In the genomic region with DNA sequence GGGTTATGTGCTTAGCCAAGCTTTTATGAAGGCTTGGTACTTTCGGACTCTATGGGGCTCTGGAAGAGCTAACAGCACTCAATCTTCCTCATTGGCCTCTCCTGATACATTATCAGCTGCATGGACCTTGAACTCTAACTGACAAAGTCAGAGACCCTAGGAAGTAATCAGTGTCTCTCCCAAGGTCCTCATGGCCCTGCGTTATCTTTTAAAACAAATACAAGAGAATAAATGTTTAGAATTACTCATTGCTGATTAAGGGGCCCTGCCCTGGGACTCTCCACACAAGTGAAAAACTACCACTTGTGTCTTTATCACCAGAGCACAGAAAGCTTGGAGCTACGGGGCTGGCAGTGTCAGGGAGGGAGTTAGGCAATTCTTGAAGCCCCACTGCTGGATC, we compare ENCODE assay signal across 21 mouse cellular contexts. TPM values are rescaled to one million over a fixed set of nuclear protein-coding genes. Genes with fewer than 3 reads are reported as not detected.
DNase-seq lines count a peak whose midpoint lies in the region; ATAC-seq and TF ChIP-seq lines count a peak whose summit lies in the region.
"Had no signal": no experiment of that assay in that cellular context is flagged by ENCODE, and none has a peak within 500 bp of the region (broad histone marks: within the 10 kb centered on the region; RNA-seq: fewer than 3 reads in every experiment).

No protein-coding gene starts in this region.

- 0 out of 2 replicates have a peak, but pooled peaks have one; percentile 13 for ATAC-seq in lung, postnatal 0 days
- peak; percentile 93 for ATAC-seq in intestine, embryonic 16.5 days
- ATAC-seq in liver, postnatal 0 days = peak; percentile 31; the same call in 1 of the 2 replicates
- ATAC-seq in forebrain, embryonic 11.5 days (replicated peaks; ENCODE audit: low FRiP score) = no peak
- ATAC-seq: midbrain, embryonic 15.5 days; Patski had no signal

- no peak overlapping the region; the same call in 1 of the 2 replicates for H3K27ac ChIP-seq in lung, postnatal 0 days (ENCODE audit: low read length)
- H3K27ac ChIP-seq in intestine, embryonic 16.5 days (ENCODE audit: low read length) = peak overlapping the region; percentile 65
- H3K27ac ChIP-seq in liver, postnatal 0 days (ENCODE audit: low read depth) = no peak overlapping the region
- H3K27ac ChIP-seq in gastrocnemius, adult 2 months = no peak overlapping the region
- no peak overlapping the region for H3K27ac ChIP-seq in forebrain, embryonic 11.5 days (ENCODE audit: low read depth, low read length)
- H3K27ac ChIP-seq: embryonic facial prominence, embryonic 12.5 days; hindbrain, embryonic 10.5 days; macrophage; midbrain, embryonic 15.5 days; neural tube, embryonic 12.5 days had no signal

- 0 out of 2 replicates have a peak, but pooled peaks cover under 1% of the 10 kb centered on the region for H3K36me3 ChIP-seq in lung, postnatal 0 days (ENCODE audit: insufficient read depth, low read length)
- peaks cover 26% of the 10 kb centered on the region for H3K36me3 ChIP-seq in intestine, embryonic 16.5 days (ENCODE audit: control insufficient read depth, insufficient read depth, low read length)
- no peaks in the 10 kb centered on the region for H3K36me3 ChIP-seq in liver, postnatal 0 days (replicated peaks; ENCODE audit: insufficient read depth, low read length)
- no peaks in the 10 kb centered on the region for H3K36me3 ChIP-seq in forebrain, embryonic 11.5 days (ENCODE audit: control insufficient read depth, insufficient read depth, low read length)
- H3K36me3 ChIP-seq: midbrain, embryonic 15.5 days had no signal

- TF ChIP-seq CTCF in lung, postnatal 0 days (IDR thresholded peaks at IDR 0.05) = no peak
- TF ChIP-seq CTCF in liver, postnatal 0 days (IDR thresholded peaks at IDR 0.05; ENCODE audit: low read depth) = no peak
- TF ChIP-seq CTCF in gastrocnemius, adult 2 months (IDR thresholded peaks at IDR 0.05) = no peak

- no peaks in the 10 kb centered on the region for H3K27me3 ChIP-seq in lung, postnatal 0 days (replicated peaks; ENCODE audit: insufficient read depth, low read length)
- no peaks in the 10 kb centered on the region for H3K27me3 ChIP-seq in intestine, embryonic 16.5 days (replicated peaks; ENCODE audit: control insufficient read depth, insufficient read depth, low read length)
- no peaks in the 10 kb centered on the region for H3K27me3 ChIP-seq in liver, postnatal 0 days (ENCODE audit: insufficient read depth, low read length)
- H3K27me3 ChIP-seq in forebrain, embryonic 11.5 days (ENCODE audit: control insufficient read depth, insufficient read depth, low read length) = no peaks in the 10 kb centered on the region
- H3K27me3 ChIP-seq: embryonic facial prominence, embryonic 12.5 days; midbrain, embryonic 15.5 days; neural tube, embryonic 12.5 days; Patski had no signal

- TF ChIP-seq EP300 in lung, postnatal 0 days (IDR thresholded peaks at IDR 0.05) = peak; percentile 54; the same call in 1 of the 2 replicates
- TF ChIP-seq EP300 in liver, postnatal 0 days (IDR thresholded peaks at IDR 0.05; ENCODE audit: low read depth) = peak; percentile 41; the same call in 1 of the 2 replicates

- no peaks in the 10 kb centered on the region for H3K9me3 ChIP-seq in lung, postnatal 0 days (ENCODE audit: low read length)
- H3K9me3 ChIP-seq in intestine, embryonic 16.5 days (ENCODE audit: control insufficient read depth, low read length) = no peaks in the 10 kb centered on the region; the same call in 1 of the 2 replicates
- H3K9me3 ChIP-seq in liver, postnatal 0 days (ENCODE audit: low read length) = no peaks in the 10 kb centered on the region
- no peaks in the 10 kb centered on the region for H3K9me3 ChIP-seq in forebrain, embryonic 11.5 days (ENCODE audit: control insufficient read depth, low read length)
- H3K9me3 ChIP-seq: embryonic facial prominence, embryonic 12.5 days; hindbrain, embryonic 10.5 days; midbrain, embryonic 15.5 days; neural tube, embryonic 12.5 days had no signal

- intact Hi-C loops in gastrocnemius, adult 2 months (cut with DNase I) = no loop called here

- no peak overlapping the region for H3K4me2 ChIP-seq in lung, postnatal 0 days (replicated peaks; ENCODE audit: low read depth, low read length)
- H3K4me2 ChIP-seq in intestine, embryonic 16.5 days (ENCODE audit: low read depth, low read length) = no peak overlapping the region
- no peak overlapping the region for H3K4me2 ChIP-seq in liver, postnatal 0 days (ENCODE audit: low read depth, low read length)
- H3K4me2 ChIP-seq in forebrain, embryonic 11.5 days (ENCODE audit: low read depth, low read length, severe bottlenecking) = no peak overlapping the region
- H3K4me2 ChIP-seq: embryonic facial prominence, embryonic 12.5 days; midbrain, embryonic 15.5 days; neural tube, embryonic 12.5 days had no signal

- H3K4me3 ChIP-seq in lung, postnatal 0 days (ENCODE audit: low read depth, low read length) = no peak overlapping the region
- no peak overlapping the region for H3K4me3 ChIP-seq in intestine, embryonic 16.5 days (ENCODE audit: low read length)
- no peak overlapping the region for H3K4me3 ChIP-seq in liver, postnatal 0 days (ENCODE audit: low read depth, low read length)
- no peak overlapping the region for H3K4me3 ChIP-seq in gastrocnemius, adult 2 months
- no peak overlapping the region for H3K4me3 ChIP-seq in forebrain, embryonic 11.5 days (ENCODE audit: low read depth, low read length)
- H3K4me3 ChIP-seq: embryonic facial prominence, embryonic 12.5 days; hindbrain, embryonic 10.5 days; midbrain, embryonic 15.5 days; neural tube, embryonic 12.5 days had no signal

- no peak overlapping the region for H3K9ac ChIP-seq in lung, postnatal 0 days (replicated peaks; ENCODE audit: low read depth)
- H3K9ac ChIP-seq in intestine, embryonic 16.5 days (ENCODE audit: low read depth, low read length) = no peak overlapping the region
- H3K9ac ChIP-seq in liver, postnatal 0 days (replicated peaks) = no peak overlapping the region
- H3K9ac ChIP-seq in forebrain, embryonic 11.5 days (ENCODE audit: low read length) = no peak overlapping the region
- H3K9ac ChIP-seq: embryonic facial prominence, embryonic 12.5 days; midbrain, embryonic 15.5 days; neural tube, embryonic 12.5 days had no signal

- 13% methylated on average over 3 of the region's 3 CpGs for WGBS in lung, postnatal 0 days
- 40% methylated on average over 3 of the region's 3 CpGs for WGBS in intestine, embryonic 16.5 days
- 26% methylated on average over 3 of the region's 3 CpGs for WGBS in liver, postnatal 0 days (ENCODE audit: insufficient replicate concordance)
- 89% methylated on average over 3 of the region's 3 CpGs for WGBS in forebrain, embryonic 11.5 days

- peak; percentile 74 for DNase-seq in lung, postnatal 0 days (ENCODE audit: low spot score)
- DNase-seq in lung, postnatal 14 days = no peak
- peak; percentile 15 for DNase-seq in liver, postnatal 0 days
- no peak for DNase-seq in gastrocnemius, adult 2 months
- no peak for DNase-seq in cerebellum, postnatal 4 days (ENCODE audit: low spot score in 2 of 2)
- no peak for DNase-seq in forebrain, embryonic 11.5 days (ENCODE audit: low spot score)
- DNase-seq: adrenal gland, adult 8-10 months; cerebellum, adult 9-11 months; heart, adult 18-20 months; kidney, adult 11 months; kidney, postnatal 4 days; layer of hippocampus, postnatal 36 days; thymus, adult 18-20 months had no signal

- H3K4me1 ChIP-seq in lung, postnatal 0 days (ENCODE audit: insufficient read depth, low read depth, low read length) = peaks cover 8% of the 10 kb centered on the region; the same call in 1 of the 2 replicates
- H3K4me1 ChIP-seq in intestine, embryonic 16.5 days (ENCODE audit: control insufficient read depth, insufficient read depth, low read length) = peaks cover 14% of the 10 kb centered on the region
- no peaks in the 10 kb centered on the region; the same call in 1 of the 2 replicates for H3K4me1 ChIP-seq in liver, postnatal 0 days (ENCODE audit: insufficient read depth)
- no peaks in the 10 kb centered on the region for H3K4me1 ChIP-seq in forebrain, embryonic 11.5 days (replicated peaks; ENCODE audit: control insufficient read depth, insufficient read depth, low read length)
- H3K4me1 ChIP-seq: hindbrain, embryonic 10.5 days; neural tube, embryonic 12.5 days had no signal

RNA-seq across cellular contexts. Expression of a gene that starts 27.1 kb away (rescaled TPM):
- 52.3 and 57.5 TPM in 2 replicates for polyA plus RNA-seq in lung, postnatal 0 days (2015; fragmentation: Nextera tagmentation; extraction: Ambion mirVana)
- 63.8 and 66.2 TPM in 2 replicates for polyA plus RNA-seq in intestine, embryonic 16.5 days (2015; fragmentation: Nextera tagmentation; extraction: Ambion mirVana)
- polyA plus RNA-seq in liver, postnatal 0 days (2015; fragmentation: Nextera tagmentation; extraction: Ambion mirVana) = 1.5 and 1.8 TPM in 2 replicates
- 1 to 10 TPM; 1.1 to 1.5 TPM for total RNA-seq in gastrocnemius, adult 2 months (2021)
- polyA plus RNA-seq in forebrain, embryonic 11.5 days (2014; fragmentation: Nextera tagmentation; extraction: Ambion mirVana) = 21.4 and 24.8 TPM in 2 replicates

RNA-seq across cellular contexts. Expression of a gene that starts 39.6 kb away (rescaled TPM):
- 3.5 and 3.6 TPM in 2 replicates for polyA plus RNA-seq in lung, postnatal 0 days (2015; fragmentation: Nextera tagmentation; extraction: Ambion mirVana)
- 31.7 and 36.4 TPM in 2 replicates for polyA plus RNA-seq in intestine, embryonic 16.5 days (2015; fragmentation: Nextera tagmentation; extraction: Ambion mirVana)
- polyA plus RNA-seq in liver, postnatal 0 days (2015; fragmentation: Nextera tagmentation; extraction: Ambion mirVana) = 17.3 and 17.8 TPM in 2 replicates
- total RNA-seq in gastrocnemius, adult 2 months (2021) = 1 to 10 TPM in 1 of 2 experiments, under 1 TPM in 1; 0.61 to 3.2 TPM
- polyA plus RNA-seq in forebrain, embryonic 11.5 days (2014; fragmentation: Nextera tagmentation; extraction: Ambion mirVana) = 0.28 TPM in 1 of 2 replicates, not detected in the other

RNA-seq across cellular contexts. Expression of a gene that starts 40.4 kb away (rescaled TPM):
- 5.7 and 8.8 TPM in 2 replicates for polyA plus RNA-seq in lung, postnatal 0 days (2015; fragmentation: Nextera tagmentation; extraction: Ambion mirVana)
- 6.2 and 6.3 TPM in 2 replicates for polyA plus RNA-seq in intestine, embryonic 16.5 days (2015; fragmentation: Nextera tagmentation; extraction: Ambion mirVana)
- polyA plus RNA-seq in liver, postnatal 0 days (2015; fragmentation: Nextera tagmentation; extraction: Ambion mirVana) = 2.3 and 3.0 TPM in 2 replicates
- total RNA-seq in gastrocnemius, adult 2 months (2021) = 10 to 100 TPM; 23.3 to 25.1 TPM
- 17.1 and 19.2 TPM in 2 replicates for polyA plus RNA-seq in forebrain, embryonic 11.5 days (2014; fragmentation: Nextera tagmentation; extraction: Ambion mirVana)

RNA-seq across cellular contexts. Expression of a gene that starts 44.8 kb away (rescaled TPM):
- polyA plus RNA-seq in lung, postnatal 0 days (2015; fragmentation: Nextera tagmentation; extraction: Ambion mirVana) = 1.1 and 1.2 TPM in 2 replicates
- polyA plus RNA-seq in intestine, embryonic 16.5 days (2015; fragmentation: Nextera tagmentation; extraction: Ambion mirVana) = 7.4 and 10.5 TPM in 2 replicates
- polyA plus RNA-seq in liver, postnatal 0 days (2015; fragmentation: Nextera tagmentation; extraction: Ambion mirVana) = 0.40 and 0.76 TPM in 2 replicates
- 10 to 100 TPM; 10.3 to 26.9 TPM for total RNA-seq in gastrocnemius, adult 2 months (2021)
- 0.13 TPM in 1 of 2 replicates, not detected in the other for polyA plus RNA-seq in forebrain, embryonic 11.5 days (2014; fragmentation: Nextera tagmentation; extraction: Ambion mirVana)
- polyA plus RNA-seq: embryonic facial prominence, embryonic 12.5 days; limb, embryonic 11.5 days; neural tube, embryonic 12.5 days had no signal

Comparison
In these comparisons a context has a peak if more than half of its experiments do, and no peak if none do; other contexts are left out.
1. DNase-seq: peak in lung, postnatal 0 days (single experiment) and liver, postnatal 0 days (single experiment); none in lung, postnatal 14 days (single experiment), gastrocnemius, adult 2 months (single experiment), cerebellum, postnatal 4 days (0 of 2) and forebrain, embryonic 11.5 days (single experiment).